Mouse (Mus musculus): ENCODE results near the gene Mta1. TPM values are rescaled to one million over a fixed set of nuclear protein-coding genes. Genes with fewer than 3 reads are reported as not detected.

Gene Mta1
- polyA plus RNA-seq, 1 experiment from 2014 or later, result 12.2 TPM

GRCm38 (mm10) chr12:113149341-113149740 is 51.3 kb downstream of the Mta1 start:
- no peak overlapping the region for H3K4me2 ChIP-seq (ENCODE audit: low read depth, low read length)
- H3K9ac ChIP-seq (ENCODE audit: low read length), result no peak overlapping the region
- peaks cover 13% of the 10 kb centered on the region for H3K36me3 ChIP-seq (ENCODE audit: control insufficient read depth, insufficient read depth, low read length)
- no peaks in the 10 kb centered on the region for H3K27me3 ChIP-seq (ENCODE audit: control insufficient read depth, insufficient read depth, low read depth, low read length)
- no peak overlapping the region for H3K4me3 ChIP-seq (ENCODE audit: low read length)
- H3K9me3 ChIP-seq (ENCODE audit: control insufficient read depth, low read length), result no peaks in the 10 kb centered on the region
- no peak for ATAC-seq (ENCODE audit: low read depth)
- no peak overlapping the region for H3K27ac ChIP-seq (ENCODE audit: low read length)
- WGBS, result 54% methylated on average over 4 of the region's 4 CpGs
- peaks cover 25% of the 10 kb centered on the region for H3K4me1 ChIP-seq (replicated peaks; ENCODE audit: control insufficient read depth, insufficient read depth, low read length)

GRCm38 (mm10) chr12:113149896-113150295 is 51.8 kb downstream of the Mta1 start:
- no peak overlapping the region for H3K9ac ChIP-seq (ENCODE audit: low read length)

GRCm38 (mm10) chr12:113150591-113150990 is 52.5 kb downstream of the Mta1 start:
- H3K9ac ChIP-seq (ENCODE audit: low read length), result no peak overlapping the region
- H3K4me3 ChIP-seq (ENCODE audit: low read length), result no peak overlapping the region
- no peak for ATAC-seq (ENCODE audit: low read depth)
- no peak overlapping the region for H3K4me2 ChIP-seq (ENCODE audit: low read depth, low read length)
- no peaks in the 10 kb centered on the region for H3K9me3 ChIP-seq (ENCODE audit: control insufficient read depth, low read length)
- no peak overlapping the region for H3K27ac ChIP-seq (ENCODE audit: low read length)
- 72% methylated on average over 4 of the region's 4 CpGs for WGBS
- no peaks in the 10 kb centered on the region for H3K27me3 ChIP-seq (ENCODE audit: control insufficient read depth, insufficient read depth, low read depth, low read length)
- peaks cover 5% of the 10 kb centered on the region for H3K36me3 ChIP-seq (ENCODE audit: control insufficient read depth, insufficient read depth, low read length)
- H3K4me1 ChIP-seq (replicated peaks; ENCODE audit: control insufficient read depth, insufficient read depth, low read length), result peaks cover 33% of the 10 kb centered on the region

More at GRCm38 (mm10) chr12:113149896-113150295, 51.8 kb downstream of the Mta1 start:
- ATAC-seq (ENCODE audit: low read depth), result no peak
- Histone ChIP-seq H3K9me3 (ENCODE audit: control insufficient read depth, low read length) (no peaks in the 10 kb centered on the region), H3K27ac (ENCODE audit: low read length) (no peak overlapping the region), H3K36me3 (ENCODE audit: control insufficient read depth, insufficient read depth, low read length) (peaks cover 8% of the 10 kb centered on the region), H3K4me1 (replicated peaks; ENCODE audit: control insufficient read depth, insufficient read depth, low read length) (peaks cover 28% of the 10 kb centered on the region), H3K27me3 (ENCODE audit: control insufficient read depth, insufficient read depth, low read depth, low read length) (no peaks in the 10 kb centered on the region), H3K4me2 (ENCODE audit: low read depth, low read length) (no peak overlapping the region), H3K4me3 (ENCODE audit: low read length) (no peak overlapping the region)
- 78% methylated on average over 3 of the region's 3 CpGs for WGBS

GRCm38 (mm10) chr12:113151046-113151445 is 53.0 kb downstream of the Mta1 start:
- Histone ChIP-seq H3K4me3 (ENCODE audit: low read length) (no peak overlapping the region; the same call in 1 of the 2 replicates), H3K4me1 (replicated peaks; ENCODE audit: control insufficient read depth, insufficient read depth, low read length) (peaks cover 31% of the 10 kb centered on the region), H3K36me3 (ENCODE audit: control insufficient read depth, insufficient read depth, low read length) (0 out of 2 replicates have a peak, but pooled peaks cover 2% of the 10 kb centered on the region), H3K9ac (ENCODE audit: low read length) (no peak overlapping the region), H3K4me2 (ENCODE audit: low read depth, low read length) (peak overlapping the region; percentile 70; the same call in 1 of the 2 replicates), H3K9me3 (ENCODE audit: control insufficient read depth, low read length) (no peaks in the 10 kb centered on the region), H3K27ac (ENCODE audit: low read length) (no peak overlapping the region), H3K27me3 (ENCODE audit: control insufficient read depth, insufficient read depth, low read depth, low read length) (no peaks in the 10 kb centered on the region)
- 57% methylated on average over 8 of the region's 8 CpGs for WGBS
- no peak for ATAC-seq (ENCODE audit: low read depth)

GRCm38 (mm10) chr12:113151661-113152271 is 53.7 kb downstream of the Mta1 start:
- Histone ChIP-seq H3K4me3 (ENCODE audit: low read length) (peak overlapping the region; percentile 51), H3K4me2 (ENCODE audit: low read depth, low read length) (peak overlapping the region; percentile 70), H3K9ac (ENCODE audit: low read length) (peak overlapping the region; percentile 76), H3K27ac (ENCODE audit: low read length) (no peak overlapping the region), H3K36me3 (ENCODE audit: control insufficient read depth, insufficient read depth, low read length) (0 out of 2 replicates have a peak, but pooled peaks cover 2% of the 10 kb centered on the region), H3K27me3 (ENCODE audit: control insufficient read depth, insufficient read depth, low read depth, low read length) (no peaks in the 10 kb centered on the region), H3K4me1 (replicated peaks; ENCODE audit: control insufficient read depth, insufficient read depth, low read length) (peaks cover 27% of the 10 kb centered on the region), H3K9me3 (ENCODE audit: control insufficient read depth, low read length) (no peaks in the 10 kb centered on the region)
- WGBS, result 1% methylated on average over 36 of the region's 36 CpGs
- ATAC-seq (ENCODE audit: low read depth), result no peak

GRCm38 (mm10) chr12:113152272-113152661 is 54.2 kb downstream of the Mta1 start:
- Histone ChIP-seq H3K4me3 (ENCODE audit: low read length) (peak overlapping the region; percentile 51), H3K36me3 (ENCODE audit: control insufficient read depth, insufficient read depth, low read length) (0 out of 2 replicates have a peak, but pooled peaks cover 2% of the 10 kb centered on the region), H3K4me1 (replicated peaks; ENCODE audit: control insufficient read depth, insufficient read depth, low read length) (peaks cover 30% of the 10 kb centered on the region), H3K9me3 (ENCODE audit: control insufficient read depth, low read length) (no peaks in the 10 kb centered on the region), H3K27ac (ENCODE audit: low read length) (no peak overlapping the region), H3K4me2 (ENCODE audit: low read depth, low read length) (peak overlapping the region; percentile 70), H3K27me3 (ENCODE audit: control insufficient read depth, insufficient read depth, low read depth, low read length) (no peaks in the 10 kb centered on the region), H3K9ac (ENCODE audit: low read length) (peak overlapping the region; percentile 76)
- no peak for ATAC-seq (ENCODE audit: low read depth)
- 14% methylated on average over 19 of the region's 19 CpGs for WGBS

- Histone ChIP-seq H3K9ac (ENCODE audit: low read length) (no peak overlapping the region), H3K4me2 (ENCODE audit: low read depth, low read length) (no peak overlapping the region; the same call in 1 of the 2 replicates), H3K36me3 (ENCODE audit: control insufficient read depth, insufficient read depth, low read length) (peaks cover 5% of the 10 kb centered on the region; the same call in 1 of the 2 replicates), H3K4me1 (replicated peaks; ENCODE audit: control insufficient read depth, insufficient read depth, low read length) (peaks cover 32% of the 10 kb centered on the region), H3K9me3 (ENCODE audit: control insufficient read depth, low read length) (no peaks in the 10 kb centered on the region), H3K27ac (ENCODE audit: low read length) (no peak overlapping the region), H3K4me3 (ENCODE audit: low read length) (no peak overlapping the region), H3K27me3 (ENCODE audit: control insufficient read depth, insufficient read depth, low read depth, low read length) (no peaks in the 10 kb centered on the region)
- no peak for ATAC-seq (ENCODE audit: low read depth)
- 81% methylated on average over 6 of the region's 6 CpGs for WGBS
Observed at GRCm38 (mm10) chr12:113152991-113153525, 55.0 kb downstream of the Mta1 start.

- Histone ChIP-seq H3K9ac (ENCODE audit: low read length) (no peak overlapping the region), H3K4me1 (replicated peaks; ENCODE audit: control insufficient read depth, insufficient read depth, low read length) (peaks cover 29% of the 10 kb centered on the region)
- no peak for ATAC-seq (ENCODE audit: low read depth)
Observed at GRCm38 (mm10) chr12:113153971-113154370, 55.9 kb downstream of the Mta1 start.

GRCm38 (mm10) chr12:113154747-113155075 is 56.6 kb downstream of the Mta1 start:
- WGBS, result 67% methylated on average over 6 of the region's 6 CpGs
- Histone ChIP-seq H3K4me2 (ENCODE audit: low read depth, low read length) (peak overlapping the region; percentile 87), H3K27me3 (ENCODE audit: control insufficient read depth, insufficient read depth, low read depth, low read length) (no peaks in the 10 kb centered on the region), H3K4me1 (replicated peaks; ENCODE audit: control insufficient read depth, insufficient read depth, low read length) (peaks cover 25% of the 10 kb centered on the region), H3K9me3 (ENCODE audit: control insufficient read depth, low read length) (no peaks in the 10 kb centered on the region), H3K4me3 (ENCODE audit: low read length) (peak overlapping the region; percentile 55), H3K9ac (ENCODE audit: low read length) (peak overlapping the region; percentile 77), H3K27ac (ENCODE audit: low read length) (peak overlapping the region; percentile 96), H3K36me3 (ENCODE audit: control insufficient read depth, insufficient read depth, low read length) (peaks cover 7% of the 10 kb centered on the region)
- no peak for ATAC-seq (ENCODE audit: low read depth)

More at GRCm38 (mm10) chr12:113153971-113154370, 55.9 kb downstream of the Mta1 start:
- WGBS, result 89% methylated on average over 7 of the region's 7 CpGs
- peaks cover 7% of the 10 kb centered on the region; the same call in 1 of the 2 replicates for H3K36me3 ChIP-seq (ENCODE audit: control insufficient read depth, insufficient read depth, low read length)
- H3K27me3 ChIP-seq (ENCODE audit: control insufficient read depth, insufficient read depth, low read depth, low read length), result no peaks in the 10 kb centered on the region
- no peaks in the 10 kb centered on the region for H3K9me3 ChIP-seq (ENCODE audit: control insufficient read depth, low read length)
- H3K4me3 ChIP-seq (ENCODE audit: low read length), result no peak overlapping the region
- H3K4me2 ChIP-seq (ENCODE audit: low read depth, low read length), result no peak overlapping the region
- no peak overlapping the region for H3K27ac ChIP-seq (ENCODE audit: low read length)
